Mouse (Mus musculus) lung, embryonic 16.5 days (tissue): ENCODE results near the gene Cdhr3. TPM values are rescaled to one million over a fixed set of nuclear protein-coding genes. Genes with fewer than 3 reads are reported as not detected.
"Not testable (repeated sequence)": the region's sequence is repeated elsewhere in the genome, so short reads cannot be mapped to it uniquely, and the experiment has no call there.

Experiments
- ATAC-seq: fragments of 200-750 bp; cut with Nextera tagmentation; 2 replicates; pipeline ENCODE4 v1.8.0; 2017; ENCODE audit warnings: low read depth, mild to moderate bottlenecking, moderate library complexity
- H3K27ac ChIP-seq: fragments of 300-500 bp; sonication (generic); 2 replicates; pipeline ENCODE4 v1.5.1; 2014; ENCODE audit warnings: mild to moderate bottlenecking, control low read depth, low read length
- H3K27me3 ChIP-seq: fragments of 300-500 bp; sonication (generic); 2 replicates; pipeline ENCODE4 v1.6.1; 2014; ENCODE audit warnings: low read depth, low read length, mixed read lengths; ENCODE audit not compliant: control insufficient read depth, insufficient read depth
- H3K36me3 ChIP-seq: fragments of 300-500 bp; sonication (generic); 2 replicates; pipeline ENCODE4 v1.6.1; 2014; ENCODE audit warnings: low read length; ENCODE audit not compliant: control insufficient read depth, insufficient read depth
- H3K4me1 ChIP-seq: fragments of 300-500 bp; sonication (generic); replicated peaks from 2 replicates; pipeline ENCODE4 v1.6.1; 2014; ENCODE audit warnings: low read length, mixed read lengths; ENCODE audit not compliant: control insufficient read depth, insufficient read depth
- H3K4me2 ChIP-seq: fragments of 300-500 bp; sonication (generic); 2 replicates; pipeline ENCODE4 v1.6.1; 2014; ENCODE audit warnings: low read depth, low read length, control low read depth
- H3K4me3 ChIP-seq: fragments of 300-500 bp; sonication (generic); 2 replicates; pipeline ENCODE4 v1.5.1; 2014; ENCODE audit warnings: mild to moderate bottlenecking, low read length, control low read depth
- H3K9ac ChIP-seq: fragments of 300-500 bp; sonication (generic); 2 replicates; pipeline ENCODE4 v1.6.1; 2014; ENCODE audit warnings: low read length, control low read depth
- H3K9me3 ChIP-seq: fragments of 300-500 bp; sonication (generic); 2 replicates; pipeline ENCODE4 v1.6.1; 2016; ENCODE audit warnings: low read length; ENCODE audit not compliant: control insufficient read depth
- WGBS: fragments of 180-500 bp; shearing (Covaris S2); extraction: QIAGEN DNeasy Blood & Tissue Kit; methylation state at CpG from one replicate; pipeline ENCODE4 v1.1.7; 2014; 5-methylcytosine and 5-hydroxymethylcytosine counted together
- polyA plus RNA-seq: library from polyadenylated mRNA; unstranded; fragments of >200 nt; fragmentation: Nextera tagmentation; extraction: Ambion mirVana; gene quantifications from 2 replicates; pipeline ENCODE4 v1.2.1, GENCODE M21; 2015

The Cdhr3 gene
- polyA plus RNA-seq, 1 experiment from 2014 or later, result 1.2 TPM

GRCm38 (mm10) chr12:33009206-33009966 is 83.3 kb downstream of the Cdhr3 start:
- Histone ChIP-seq H3K4me2 (no peak overlapping the region), H3K9me3 (no peaks in the 10 kb centered on the region), H3K27ac (peak overlapping the region; percentile 97), H3K4me3 (no peak overlapping the region), H3K9ac (no peak overlapping the region), H3K4me1 (peaks cover 11% of the 10 kb centered on the region), H3K27me3 (no peaks in the 10 kb centered on the region), H3K36me3 (no peaks in the 10 kb centered on the region)
- 72% methylated on average over 6 of the region's 6 CpGs for WGBS
- no peak for ATAC-seq

DNA sequence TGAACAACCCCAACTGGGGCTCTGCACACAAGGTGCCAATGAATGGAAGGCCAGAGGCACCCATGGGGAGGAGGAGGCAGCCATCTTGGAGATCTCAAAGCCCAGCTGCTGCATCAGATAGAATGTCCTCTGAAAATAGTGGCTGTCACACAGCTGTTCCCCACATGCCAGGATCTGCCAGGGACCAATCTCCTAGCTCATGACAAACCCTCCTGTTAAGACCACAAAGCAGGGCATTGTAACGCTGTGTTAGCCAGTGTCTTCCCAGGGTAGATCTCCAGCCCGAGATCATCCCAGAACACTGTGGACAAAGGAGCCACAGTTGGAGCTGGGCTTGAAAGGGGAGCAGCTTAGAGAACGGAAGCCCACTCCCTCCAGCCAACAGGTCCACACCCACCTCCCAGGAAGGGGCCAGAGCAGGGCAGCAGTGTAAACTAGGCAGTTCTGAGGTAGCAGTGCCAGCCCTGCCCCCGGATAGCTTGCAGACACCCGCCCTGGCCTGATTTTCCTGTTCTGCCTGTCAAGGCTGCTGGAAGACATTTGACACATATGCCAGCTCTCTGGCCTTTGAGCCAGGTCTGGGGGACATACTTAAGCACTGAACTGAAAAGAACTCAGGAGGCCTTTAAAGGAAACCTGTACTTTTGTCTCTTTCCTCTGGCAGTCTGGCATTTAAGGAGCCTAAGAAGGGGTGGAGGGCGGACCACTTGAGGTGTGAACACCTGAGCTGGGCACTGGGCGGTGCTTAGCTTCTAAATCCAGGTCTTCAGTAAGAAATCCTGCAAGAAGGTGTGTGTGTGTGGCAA is 84.2 kb downstream of the Cdhr3 start:
- peaks cover 11% of the 10 kb centered on the region for H3K4me1 ChIP-seq
- H3K9me3 ChIP-seq, result no peaks in the 10 kb centered on the region
- peak overlapping the region; percentile 13; the same call in 1 of the 2 replicates for H3K9ac ChIP-seq
- WGBS, result 34% methylated on average over 7 of the region's 7 CpGs
- H3K27ac ChIP-seq, result peak overlapping the region; percentile 97
- ATAC-seq, result peak; percentile 93
- H3K36me3 ChIP-seq, result no peaks in the 10 kb centered on the region
- no peaks in the 10 kb centered on the region for H3K27me3 ChIP-seq
- no peak overlapping the region for H3K4me3 ChIP-seq
- peak overlapping the region; percentile 1; the same call in 1 of the 2 replicates for H3K4me2 ChIP-seq

- peaks cover 11% of the 10 kb centered on the region for H3K4me1 ChIP-seq
- ATAC-seq, result no peak
- H3K4me3 ChIP-seq, result no peak overlapping the region
- H3K4me2 ChIP-seq, result no peak overlapping the region
- WGBS, result 89% methylated on average over 2 of the region's 2 CpGs
- peak overlapping the region; percentile 53 for H3K27ac ChIP-seq
- H3K9ac ChIP-seq, result no peak overlapping the region
- H3K9me3 ChIP-seq, result no peaks in the 10 kb centered on the region
- no peaks in the 10 kb centered on the region for H3K27me3 ChIP-seq
- no peaks in the 10 kb centered on the region for H3K36me3 ChIP-seq
These were observed 85.5 kb downstream of the Cdhr3 start for GRCm38 (mm10) chr12:33007176-33007575.

DNA sequence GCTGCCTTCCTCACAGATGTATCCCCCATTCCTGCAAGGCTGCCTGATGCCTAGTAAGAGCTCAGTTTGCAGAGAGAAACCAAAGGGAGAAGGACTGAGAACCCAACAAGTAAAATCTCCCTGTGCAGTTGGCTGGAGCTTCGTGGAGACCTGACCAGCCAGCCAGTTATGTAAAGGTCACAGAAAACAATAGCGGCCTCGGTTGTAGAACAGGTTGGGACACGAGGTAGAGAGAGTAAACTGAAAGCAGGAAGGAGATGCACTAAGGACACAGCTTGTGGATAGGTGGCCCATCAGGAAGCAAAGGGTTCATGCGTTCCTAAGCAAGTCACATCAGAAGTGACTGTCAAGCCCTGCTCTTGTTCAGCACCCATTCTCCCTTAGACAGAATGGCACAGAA is 86.8 kb downstream of the Cdhr3 start:
- Histone ChIP-seq H3K9ac (no peak overlapping the region), H3K27me3 (no peaks in the 10 kb centered on the region), H3K27ac (no peak overlapping the region), H3K36me3 (no peaks in the 10 kb centered on the region), H3K4me1 (peaks cover 11% of the 10 kb centered on the region), H3K9me3 (no peaks in the 10 kb centered on the region), H3K4me3 (no peak overlapping the region), H3K4me2 (no peak overlapping the region)
- 60% methylated on average over 5 of the region's 5 CpGs for WGBS
- ATAC-seq, result no peak

GRCm38 (mm10) chr12:33003339-33003965 is 89.2 kb downstream of the Cdhr3 start:
- no peak for ATAC-seq
- Histone ChIP-seq H3K4me1 (peaks cover 4% of the 10 kb centered on the region), H3K4me2 (no peak overlapping the region), H3K9me3 (no peaks in the 10 kb centered on the region), H3K27me3 (no peaks in the 10 kb centered on the region), H3K4me3 (no peak overlapping the region), H3K9ac (no peak overlapping the region), H3K27ac (no peak overlapping the region), H3K36me3 (no peaks in the 10 kb centered on the region)
- 57% methylated on average over 8 of the region's 8 CpGs for WGBS

- WGBS, result 35% methylated on average over 4 of the region's 4 CpGs
- Histone ChIP-seq H3K9me3 (no peaks in the 10 kb centered on the region), H3K4me1 (0 out of 2 replicates have a peak, but pooled peaks cover 2% of the 10 kb centered on the region), H3K9ac (no peak overlapping the region), H3K4me2 (no peak overlapping the region), H3K4me3 (no peak overlapping the region), H3K27ac (no peak overlapping the region), H3K27me3 (no peaks in the 10 kb centered on the region), H3K36me3 (no peaks in the 10 kb centered on the region)
- ATAC-seq, result no peak
These were observed 92.3 kb downstream of the Cdhr3 start for GRCm38 (mm10) chr12:33000402-33000801.

GRCm38 (mm10) chr12:32999778-33000177 is 92.9 kb downstream of the Cdhr3 start:
- not testable (repeated sequence) for H3K27me3 ChIP-seq, H3K27ac ChIP-seq, H3K4me1 ChIP-seq, H3K4me2 ChIP-seq, H3K9ac ChIP-seq, H3K4me3 ChIP-seq, H3K9me3 ChIP-seq, H3K36me3 ChIP-seq, ATAC-seq
- WGBS, result 22% methylated on average over 3 of the region's 3 CpGs

DNA sequence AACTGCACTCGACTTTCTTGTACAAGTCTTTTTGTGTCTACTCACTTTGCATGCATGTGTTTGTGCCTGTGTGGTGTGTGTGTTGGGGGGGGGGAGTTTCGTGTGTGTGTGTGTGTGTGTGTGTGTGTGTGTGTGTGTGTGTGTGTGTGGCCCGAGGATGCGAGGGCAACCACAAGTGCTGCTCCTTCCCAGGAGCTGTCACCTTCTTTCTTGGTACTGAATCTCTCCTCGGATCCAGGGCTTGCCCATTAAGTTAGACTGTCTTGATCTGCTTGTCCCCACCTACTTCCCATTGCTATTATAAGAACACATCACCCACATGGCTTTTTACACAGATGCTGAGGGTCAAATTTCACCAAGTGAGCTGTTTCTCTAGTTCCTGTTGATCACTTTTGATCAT is 93.9 kb downstream of the Cdhr3 start:
- no peak overlapping the region for H3K27ac ChIP-seq
- H3K36me3 ChIP-seq, result no peaks in the 10 kb centered on the region
- no peaks in the 10 kb centered on the region for H3K9me3 ChIP-seq
- ATAC-seq, result no peak
- H3K4me1 ChIP-seq, result peaks cover 8% of the 10 kb centered on the region; the same call in 1 of the 2 replicates
- H3K27me3 ChIP-seq, result no peaks in the 10 kb centered on the region
- WGBS, result 50% methylated on average over 5 of the region's 5 CpGs
- H3K4me3 ChIP-seq, result no peak overlapping the region
- no peak overlapping the region for H3K9ac ChIP-seq
- no peak overlapping the region for H3K4me2 ChIP-seq
